Mouse (Mus musculus) cerebral cortex, adult 2 months (tissue): Measurements from ENCODE around the gene Abcc2.

Experiments
- WGBS: fragments of 180-500 bp; shearing (Covaris S2); methylation state at CpG from one replicate; pipeline ENCODE4 v1.1.7; 2018; 5-methylcytosine and 5-hydroxymethylcytosine counted together

The Abcc2 gene

GRCm38 (mm10) chr19:43852837-43853545 is 71.0 kb downstream of the Abcc2 start:
- WGBS: 75% methylated on average over 7 of the region's 7 CpGs

- WGBS: 72% methylated on average over 6 of the region's 6 CpGs
Measured at GRCm38 (mm10) chr19:43857347-43857746, 75.4 kb downstream of the Abcc2 start.

GRCm38 (mm10) chr19:43870418-43870817 is 88.4 kb downstream of the Abcc2 start:
- WGBS: 94% methylated on average over 4 of the region's 4 CpGs

GRCm38 (mm10) chr19:43874351-43874750 is 92.4 kb downstream of the Abcc2 start:
- WGBS: 92% methylated on average over 11 of the region's 11 CpGs

GRCm38 (mm10) chr19:43875996-43876395 is 94.0 kb downstream of the Abcc2 start:
- 51% methylated on average over 2 of the region's 2 CpGs for WGBS

- WGBS: 78% methylated on average over 8 of the region's 8 CpGs
Measured at GRCm38 (mm10) chr19:43877364-43877763, 95.4 kb downstream of the Abcc2 start.

- 13% methylated on average over 17 of the region's 17 CpGs for WGBS
Measured at GRCm38 (mm10) chr19:43878111-43879092, 96.4 kb downstream of the Abcc2 start.

- WGBS: 3% methylated on average over 41 of the region's 41 CpGs
Measured at GRCm38 (mm10) chr19:43879401-43880212, 97.6 kb downstream of the Abcc2 start.

GRCm38 (mm10) chr19:43880420-43880819 is 98.4 kb downstream of the Abcc2 start:
- 45% methylated on average over 3 of the region's 3 CpGs for WGBS

- 89% methylated on average over 7 of the region's 7 CpGs for WGBS
Measured at GRCm38 (mm10) chr19:43881615-43882014, 99.6 kb downstream of the Abcc2 start.

GRCm38 (mm10) chr19:43882895-43883573 is 101.0 kb downstream of the Abcc2 start:
- WGBS: 61% methylated on average over 18 of the region's 18 CpGs

- WGBS: 76% methylated on average over 13 of the region's 13 CpGs
Measured at GRCm38 (mm10) chr19:43884668-43885498, 102.9 kb downstream of the Abcc2 start.

GRCm38 (mm10) chr19:43886371-43887099 is 104.5 kb downstream of the Abcc2 start:
- 76% methylated on average over 12 of the region's 12 CpGs for WGBS

GRCm38 (mm10) chr19:43887242-43887641 is 105.2 kb downstream of the Abcc2 start:
- WGBS: 89% methylated on average over 5 of the region's 5 CpGs

- WGBS: 70% methylated on average over 2 of the region's 2 CpGs
Measured at GRCm38 (mm10) chr19:43887725-43888124, 105.7 kb downstream of the Abcc2 start.
